Mouse (Mus musculus) liver, adult 2 months (tissue): ENCODE measurements around the gene B430218F22Rik. TPM values are rescaled to one million over a fixed set of nuclear protein-coding genes. Genes with fewer than 3 reads are reported as not detected.

Source experiments
- DNase-seq: peaks from one replicate; pipeline ENCODE4 v3.0.0-alpha.2; 2011; ENCODE audit warnings: low read depth, low spot score; ENCODE audit errors: extremely low read depth
- H3K27ac ChIP-seq: fragments of 200-500 bp; replicated peaks from 2 replicates; pipeline ENCODE4 v1.5.1; 2012; ENCODE audit warnings: low read depth, mild to moderate bottlenecking, control low read depth, inconsistent platforms, low read length; ENCODE audit not compliant: insufficient read depth
- H3K27me3 ChIP-seq: fragments of 200-500 bp; 2 replicates; pipeline ENCODE4 v1.6.1; 2012; ENCODE audit warnings: mild to moderate bottlenecking, moderate library complexity, low read length, inconsistent platforms; ENCODE audit not compliant: control insufficient read depth, insufficient read depth
- H3K36me3 ChIP-seq: fragments of 200-500 bp; 2 replicates; pipeline ENCODE4 v1.6.1; 2012; ENCODE audit warnings: low read length, inconsistent platforms; ENCODE audit not compliant: control insufficient read depth, insufficient read depth
- H3K4me1 ChIP-seq: fragments of 200-500 bp; 2 replicates; pipeline ENCODE4 v1.6.1; 2011; ENCODE audit warnings: low read length; ENCODE audit not compliant: control insufficient read depth, insufficient read depth
- H3K4me3 ChIP-seq: fragments of 200-500 bp; 2 replicates; pipeline ENCODE4 v1.5.1; 2011; ENCODE audit warnings: low read depth, mild to moderate bottlenecking, control low read depth, low read length, moderate library complexity; ENCODE audit not compliant: insufficient read depth
- H3K79me2 ChIP-seq: fragments of 200-500 bp; 2 replicates; pipeline ENCODE4 v1.6.1; 2012; ENCODE audit warnings: inconsistent platforms, mild to moderate bottlenecking, low read length, moderate library complexity; ENCODE audit not compliant: control insufficient read depth, insufficient read depth
- H3K9ac ChIP-seq: fragments of 200-500 bp; 2 replicates; pipeline ENCODE4 v1.6.1; 2012; ENCODE audit warnings: low read depth, mild to moderate bottlenecking, control low read depth, inconsistent platforms, low read length
- CTCF ChIP-seq: fragments of 200-500 bp; IDR thresholded peaks from 2 replicates; pipeline ENCODE4 v1.5.1; 2011; ENCODE audit warnings: low read depth, low read length, control low read depth
- POLR2A ChIP-seq: fragments of 200-500 bp; IDR thresholded peaks from 2 replicates; pipeline ENCODE4 v1.6.1; 2011; ENCODE audit warnings: low read length, control low read depth; ENCODE audit not compliant: insufficient read depth; ENCODE audit errors: extremely low read depth
- WGBS: fragments of 180-500 bp; shearing (Covaris S2); methylation state at CpG from one replicate; pipeline ENCODE4 v1.1.7; 2018; 5-methylcytosine and 5-hydroxymethylcytosine counted together
- polyA plus RNA-seq: library from polyadenylated mRNA; depleted of rRNA; stranded (reverse); fragments of >200 nt; gene quantifications from 2 replicates; pipeline ENCODE4 v1.2.3, GENCODE M21; 2012; rRNA removed
- total RNA-seq: library from RNA; depleted of rRNA; stranded (reverse); fragments of >200 nt; gene quantifications from 2 replicates; pipeline ENCODE4 v1.2.3, GENCODE M21; 2014; rRNA removed

The B430218F22Rik gene
- total RNA-seq = 0.09 TPM in 1 of 2 replicates, not detected in the other
- polyA plus RNA-seq = 0.05 and 0.10 TPM in 2 replicates

DNA sequence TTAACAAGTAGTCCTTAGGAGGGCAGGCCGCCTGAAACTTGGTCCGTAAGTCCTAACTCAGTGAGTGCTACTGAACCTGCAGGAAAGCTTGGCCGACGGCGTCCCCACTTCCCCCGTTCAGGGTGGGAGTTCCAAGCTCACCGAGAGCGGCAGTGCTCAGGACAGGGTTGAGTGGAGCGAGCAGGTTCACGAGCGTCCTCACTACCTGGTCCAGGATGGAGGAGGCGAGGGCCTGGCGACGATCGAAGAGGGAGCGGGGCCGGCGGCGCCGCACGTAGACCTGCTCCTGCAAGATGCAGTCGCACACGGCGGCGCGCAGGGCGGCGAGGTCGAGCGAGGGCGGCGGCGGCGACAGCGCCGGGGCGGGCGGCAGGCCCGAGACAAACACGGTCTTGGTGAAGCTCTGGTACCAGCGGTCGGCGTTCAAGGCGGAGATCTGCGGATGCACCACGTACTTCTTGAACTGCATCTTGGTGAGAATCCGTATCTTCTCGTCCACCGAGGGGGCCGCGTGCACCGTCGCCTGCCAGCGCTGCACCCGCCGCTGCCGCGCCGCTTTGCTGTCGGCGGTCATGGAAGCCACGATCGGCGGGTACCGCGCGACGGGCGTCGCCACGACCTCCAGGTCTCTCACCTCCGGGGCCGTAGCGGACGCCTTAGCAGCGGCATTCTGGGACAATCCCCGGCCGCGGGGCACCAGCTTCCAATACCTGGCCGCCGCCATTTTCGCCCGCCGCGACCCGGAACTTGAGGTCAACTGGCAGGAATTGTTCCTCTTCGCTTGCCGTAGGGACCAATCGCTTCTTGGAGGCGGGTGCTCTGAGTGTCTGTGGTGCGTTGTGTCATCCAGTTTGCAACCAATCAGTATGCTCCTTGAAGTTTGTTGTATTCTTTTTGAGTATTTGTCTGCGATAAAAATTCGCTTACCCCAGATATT is at the start of gene B430218F22Rik, which contains the start of gene Mrps30:
Gene B430218F22Rik (plus strand): TSS at position 120 of the 937 bp plus-strand sequence.
Gene Mrps30 (minus strand): TSS at position 742 of the 937 bp plus-strand sequence.
- peaks cover 22% of the 10 kb centered on the region for H3K36me3 ChIP-seq
- TF ChIP-seq POLR2A = peak; percentile 45; the same call in 1 of the 2 replicates
- no peak for TF ChIP-seq CTCF
- H3K4me3 ChIP-seq = peak within 1 kb of the TSS; percentile 92
- H3K27me3 ChIP-seq = no peaks in the 10 kb centered on the region
- peaks cover 3% of the 10 kb centered on the region; the same call in 1 of the 2 replicates for H3K4me1 ChIP-seq
- peaks cover 5% of the 10 kb centered on the region; the same call in 1 of the 2 replicates for H3K79me2 ChIP-seq
- peak within 1 kb of the TSS; percentile 93 for H3K9ac ChIP-seq
- peak within 1 kb of the TSS; percentile 71 for H3K27ac ChIP-seq
- under 1% methylated on average over 93 of the region's 93 CpGs for WGBS
- DNase-seq = peak; percentile 94

DNA sequence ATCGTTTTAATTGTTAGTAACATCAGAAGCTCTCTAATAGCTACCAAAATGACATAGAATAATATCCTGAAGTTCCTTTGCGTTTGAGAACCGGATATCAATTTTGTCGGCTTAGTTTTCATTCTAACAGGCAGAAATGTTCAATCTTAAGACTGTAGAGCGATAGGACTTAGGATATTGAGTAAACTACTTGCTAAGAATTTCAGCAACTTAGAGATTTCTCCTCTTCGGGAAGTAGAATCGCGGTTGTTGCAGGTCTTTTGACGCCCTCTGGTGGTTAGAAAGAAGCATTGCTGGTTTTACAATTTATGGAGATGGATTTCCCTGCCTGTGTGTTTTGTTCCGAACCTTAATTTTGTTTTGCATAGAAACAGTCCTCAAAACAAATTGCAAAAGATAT is 36.2 kb upstream of the B430218F22Rik start:
- H3K4me1 ChIP-seq = peaks cover 1% of the 10 kb centered on the region; the same call in 1 of the 2 replicates
- no peaks in the 10 kb centered on the region for H3K27me3 ChIP-seq
- no peak overlapping the region for H3K27ac ChIP-seq
- 18% methylated on average over 10 of the region's 10 CpGs for WGBS
- DNase-seq = peak; percentile 27
- H3K4me3 ChIP-seq = no peak overlapping the region
- no peak overlapping the region for H3K9ac ChIP-seq
- H3K79me2 ChIP-seq = no peaks in the 10 kb centered on the region
- no peaks in the 10 kb centered on the region for H3K36me3 ChIP-seq
- TF ChIP-seq POLR2A (no peak), CTCF (peak; percentile 28; the same call in 1 of the 2 replicates)

DNA sequence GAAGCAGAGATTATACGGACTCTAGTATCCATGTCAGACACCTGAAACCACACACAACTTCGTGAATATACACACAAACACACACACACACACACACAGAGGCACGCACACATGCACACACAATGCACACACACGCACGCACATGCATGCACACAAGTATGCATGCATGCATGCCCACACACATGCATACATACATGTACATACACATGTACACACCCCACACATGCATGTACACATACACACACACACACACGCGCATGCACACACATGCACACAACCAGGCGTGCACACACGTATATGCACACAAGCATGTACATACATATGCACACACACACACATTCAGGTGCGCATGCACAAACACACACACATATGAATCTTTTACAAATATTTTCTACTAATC is 35.6 kb upstream of the B430218F22Rik start:
- no peak for DNase-seq
- Histone ChIP-seq H3K27me3 (no peaks in the 10 kb centered on the region), H3K4me1 (peaks cover 1% of the 10 kb centered on the region; the same call in 1 of the 2 replicates), H3K4me3 (no peak overlapping the region), H3K27ac (no peak overlapping the region), H3K36me3 (no peaks in the 10 kb centered on the region), H3K9ac (no peak overlapping the region), H3K79me2 (no peaks in the 10 kb centered on the region)
- 82% methylated on average over 10 of the region's 10 CpGs for WGBS
- no peak for TF ChIP-seq POLR2A
- TF ChIP-seq CTCF = no peak

DNA sequence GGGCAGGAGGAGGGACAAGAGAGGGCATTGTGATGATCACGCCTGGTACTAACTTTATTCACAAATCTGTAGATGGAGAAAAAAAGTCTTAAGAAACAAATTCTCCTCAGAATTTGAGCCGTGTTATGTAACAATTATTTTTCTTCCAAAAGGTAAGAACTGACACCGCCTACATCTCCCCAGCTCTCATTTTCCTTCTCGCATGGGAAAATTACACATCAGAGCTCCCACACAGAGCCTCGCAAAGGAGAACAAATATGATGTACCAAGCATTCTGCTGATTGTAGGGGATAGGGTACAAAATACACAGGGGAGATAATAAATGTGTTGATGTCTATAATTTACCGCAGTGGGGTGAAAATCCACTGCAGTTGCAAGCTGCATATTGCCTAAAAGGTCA is 23.1 kb upstream of the B430218F22Rik start:
- Histone ChIP-seq H3K79me2 (no peaks in the 10 kb centered on the region), H3K4me3 (no peak overlapping the region), H3K9ac (no peak overlapping the region), H3K27me3 (no peaks in the 10 kb centered on the region), H3K4me1 (no peaks in the 10 kb centered on the region), H3K36me3 (no peaks in the 10 kb centered on the region), H3K27ac (no peak overlapping the region)
- 88% methylated on average over 6 of the region's 6 CpGs for WGBS
- no peak for DNase-seq
- no peak for TF ChIP-seq CTCF
- TF ChIP-seq POLR2A = no peak

DNA sequence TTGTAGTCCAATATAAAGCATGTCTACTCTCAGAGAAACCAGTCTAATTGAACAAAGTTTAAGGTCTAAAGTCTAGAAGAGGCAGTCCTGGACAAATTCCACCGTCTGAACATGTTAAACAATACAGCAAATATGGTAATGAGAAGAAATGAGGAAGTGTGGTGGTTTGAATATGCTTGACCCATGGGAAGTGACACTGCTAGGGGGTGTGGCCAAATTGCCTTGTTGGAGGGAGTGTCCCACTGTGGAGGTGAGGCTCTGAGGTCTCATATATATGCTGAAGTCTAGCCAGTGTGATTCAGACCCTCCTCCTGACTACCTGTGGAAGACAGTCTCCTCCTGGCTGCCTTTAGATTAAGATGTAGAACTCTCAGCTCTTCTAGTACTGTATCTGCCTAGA is 20.7 kb upstream of the B430218F22Rik start:
- H3K4me1 ChIP-seq = no peaks in the 10 kb centered on the region
- no peak overlapping the region for H3K4me3 ChIP-seq
- H3K79me2 ChIP-seq = no peaks in the 10 kb centered on the region
- no peaks in the 10 kb centered on the region for H3K36me3 ChIP-seq
- 37% methylated on average over 1 of the region's 1 CpGs for WGBS
- DNase-seq = no peak
- no peak overlapping the region for H3K9ac ChIP-seq
- H3K27ac ChIP-seq = no peak overlapping the region
- TF ChIP-seq POLR2A (no peak), CTCF (no peak)
- H3K27me3 ChIP-seq = no peaks in the 10 kb centered on the region

DNA sequence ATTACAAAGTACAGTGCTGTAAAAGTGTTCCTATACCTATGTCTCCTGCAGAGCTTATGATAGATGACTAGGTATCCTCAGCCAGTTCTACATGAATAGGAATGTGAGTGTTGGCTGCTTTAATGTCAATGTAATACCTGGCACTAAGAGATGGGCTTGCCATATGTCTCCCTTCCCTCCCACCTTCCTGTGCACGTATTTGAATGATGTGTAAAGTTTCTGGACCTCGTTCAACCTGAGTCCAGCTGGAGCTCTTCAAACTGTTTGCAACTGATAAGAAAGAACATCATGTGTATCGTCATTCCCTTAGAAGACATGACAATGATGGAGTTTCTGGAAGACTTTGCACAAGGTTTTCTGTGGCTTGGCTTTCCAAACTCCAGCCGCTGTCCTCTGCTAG is 13.6 kb upstream of the B430218F22Rik start:
- H3K9ac ChIP-seq = no peak overlapping the region
- no peak overlapping the region for H3K27ac ChIP-seq
- DNase-seq = no peak
- H3K4me1 ChIP-seq = no peaks in the 10 kb centered on the region
- no peaks in the 10 kb centered on the region for H3K27me3 ChIP-seq
- H3K4me3 ChIP-seq = no peak overlapping the region
- H3K79me2 ChIP-seq = no peaks in the 10 kb centered on the region
- WGBS = 76% methylated on average over 4 of the region's 4 CpGs
- TF ChIP-seq POLR2A (no peak), CTCF (no peak)
- H3K36me3 ChIP-seq = peaks cover 10% of the 10 kb centered on the region; the same call in 1 of the 2 replicates
